Mouse (Mus musculus) heart, postnatal 14 days (tissue): ENCODE data around the gene Olfr894. TPM values are rescaled to one million over a fixed set of nuclear protein-coding genes. Genes with fewer than 3 reads are reported as not detected.
"Not testable (repeated sequence)": the region's sequence is repeated elsewhere in the genome, so short reads cannot be mapped to it uniquely, and the experiment has no call there.

Experiments
- DNase-seq, 2 experiments: peaks; one replicate each; pipeline ENCODE4 v3.0.0; 2021 to 2022
- intact Hi-C: fragments of 180-260 bp; cut with DNase I; formaldehyde crosslinking; loops from one replicate; pipeline ENCODE4 v1.15.1; 2025
- long read RNA-seq, 2 experiments: library from polyadenylated mRNA; stranded (forward); transcript quantifications; one replicate each; pipeline ENCODE4 v2.0.0; 2021
- total RNA-seq, 2 experiments: library from RNA; stranded (reverse); gene quantifications; 2 replicates each; pipeline ENCODE4 v1.2.3; 2021

Olfr894 gene
- total RNA-seq = not detected
- long read RNA-seq, experiment 1 = 0 reads
- long read RNA-seq, experiment 2 = 0 reads

GRCm38 (mm10) chr9:38217755-38218154 lies at the start of gene Olfr894:
Gene Olfr894 (plus strand): TSS chr9:38218055.
- intact Hi-C loops = no loop called here
- DNase-seq = no peak

- intact Hi-C loops = not testable (repeated sequence)
Measured at GRCm38 (mm10) chr9:38168341-38168740, 49.5 kb upstream of the Olfr894 start.

DNA sequence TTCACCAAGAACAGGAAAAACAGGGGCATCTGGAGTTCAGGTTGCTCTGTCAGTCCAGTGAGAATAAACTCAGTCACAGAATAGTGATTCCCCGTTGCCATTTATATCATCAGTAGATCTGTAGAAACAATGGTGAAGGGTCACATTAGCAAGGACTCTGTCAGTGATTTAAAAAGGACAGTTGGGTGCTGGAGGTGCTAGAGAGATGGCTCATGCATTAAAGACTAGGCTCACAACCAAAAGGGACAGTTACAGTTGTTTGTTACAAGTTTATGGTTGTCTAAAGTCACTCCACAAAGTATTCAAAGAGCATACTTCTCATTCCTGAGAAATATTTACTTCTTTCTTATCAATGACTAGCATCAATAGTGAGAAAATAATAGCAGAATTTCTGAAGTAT lies 37.1 kb upstream of the Olfr894 start, which contains the start of gene Olfr891:
Gene Olfr891 (minus strand): TSS at position 101 of the 400 bp plus-strand sequence.
- intact Hi-C loops = no loop called here
- no peak for DNase-seq

More at GRCm38 (mm10) chr9:38168341-38168740, 49.5 kb upstream of the Olfr894 start:
- DNase-seq = not testable (repeated sequence)

DNA sequence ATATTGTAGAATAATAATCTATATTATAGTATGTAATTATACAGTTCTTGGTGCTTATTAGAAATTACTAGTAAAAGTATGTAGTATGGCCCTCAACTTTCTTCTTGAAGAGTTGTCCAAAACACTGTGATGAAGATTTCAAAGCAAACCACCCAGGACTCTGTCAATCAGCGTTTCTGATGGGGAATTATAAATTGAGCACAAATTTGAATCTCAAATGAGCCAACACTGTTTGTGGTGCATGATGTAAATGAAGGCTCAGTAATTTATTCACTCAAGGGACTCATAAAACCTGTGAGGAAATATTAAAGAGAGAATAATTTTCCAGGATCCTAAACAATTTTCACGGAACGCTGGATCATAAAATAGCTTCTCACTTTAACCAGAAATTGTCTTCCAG lies 9.8 kb upstream of the Olfr894 start, which contains the start of gene Olfr893:
Gene Olfr893 (plus strand): TSS at position 301 of the 400 bp plus-strand sequence.
- intact Hi-C loops = loop anchor here (10.0 kb wide), 1 partner anchor 413 kb away; no protein-coding TSS in a partner anchor
- no peak for DNase-seq

GRCm38 (mm10) chr9:38252474-38252873 lies 34.6 kb downstream of the Olfr894 start, which contains the start of gene Olfr143:
Gene Olfr143 (plus strand): TSS chr9:38252774.
- DNase-seq = no peak
- intact Hi-C loops = no loop called here

DNA sequence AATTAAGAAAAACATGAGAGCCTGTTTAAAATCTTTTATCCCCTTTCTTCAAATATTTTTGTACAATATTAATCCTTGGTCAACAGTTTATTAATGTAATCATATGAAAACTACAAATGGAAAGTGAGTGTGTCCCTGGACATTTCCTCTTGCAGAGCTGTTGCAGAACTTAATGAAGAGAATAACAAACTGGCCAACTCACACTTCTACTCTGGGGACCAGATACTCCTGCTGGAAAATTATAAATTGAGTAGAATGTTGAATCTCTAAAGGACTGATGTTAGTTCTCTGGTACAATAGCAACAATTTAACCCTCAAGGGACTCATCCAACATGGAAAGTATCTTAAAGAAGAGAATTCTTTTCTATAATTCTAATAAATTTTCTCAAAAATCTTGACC lies 49.7 kb downstream of the Olfr894 start, which contains the start of gene Olfr895:
Gene Olfr895 (plus strand): TSS at position 301 of the 400 bp plus-strand sequence.
- no peak for DNase-seq
- intact Hi-C loops = no loop called here

Other genes with a start within 250 kb of the Olfr894 start
- gene Olfr881, start 226.2 kb upstream of the Olfr894 start, total RNA-seq = not detected
- gene Olfr883, start 192.2 kb upstream of the Olfr894 start, total RNA-seq = not detected
- gene Olfr884, start 171.5 kb upstream of the Olfr894 start, total RNA-seq = not detected
- not detected for gene Olfr885, start 156.7 kb upstream of the Olfr894 start, total RNA-seq
- not detected for gene Olfr887, start 134.0 kb upstream of the Olfr894 start, total RNA-seq
- gene Olfr888, start 109.9 kb upstream of the Olfr894 start, total RNA-seq = not detected
- gene Olfr889, start 102.9 kb upstream of the Olfr894 start, total RNA-seq = not detected
- not detected for gene Olfr890, start 75.5 kb upstream of the Olfr894 start, total RNA-seq
- not detected for gene Olfr891, start 37.2 kb upstream of the Olfr894 start, total RNA-seq
- not detected for gene Olfr893, start 9.7 kb upstream of the Olfr894 start, total RNA-seq
- gene Olfr143, start 34.7 kb downstream of the Olfr894 start, total RNA-seq = not detected
- gene Olfr895, start 49.8 kb downstream of the Olfr894 start, total RNA-seq = not detected
- not detected for gene Olfr896-ps1, start 73.1 kb downstream of the Olfr894 start, total RNA-seq
- not detected for gene Olfr25, start 111.0 kb downstream of the Olfr894 start, total RNA-seq
- gene Olfr898, start 130.4 kb downstream of the Olfr894 start, total RNA-seq = not detected
- gene Olfr250, start 148.8 kb downstream of the Olfr894 start, total RNA-seq = not detected
- gene Olfr251, start 159.0 kb downstream of the Olfr894 start, total RNA-seq = not detected
- not detected for gene Olfr147, start 183.6 kb downstream of the Olfr894 start, total RNA-seq
- gene Olfr901, start 211.4 kb downstream of the Olfr894 start, total RNA-seq = not detected
- gene Olfr902, start 229.6 kb downstream of the Olfr894 start, total RNA-seq = not detected
- gene Olfr904, start 245.1 kb downstream of the Olfr894 start, total RNA-seq = not detected